Mouse (Mus musculus) forebrain, embryonic 14.5 days (tissue): ENCODE data around the gene Anks1. TPM values are rescaled to one million over a fixed set of nuclear protein-coding genes. Genes with fewer than 3 reads are reported as not detected.
A peak's percentile ranks its signal among the peaks of the same experiment; 100 is the strongest.

Experiments used
- ATAC-seq: fragments of 200-750 bp; cut with Nextera tagmentation; 2 replicates; pipeline ENCODE4 v1.8.0; 2017; ENCODE audit warnings: mild to moderate bottlenecking, moderate library complexity
- DNase-seq: peaks from one replicate; pipeline ENCODE4 v3.0.0-alpha.2; 2015; ENCODE audit warnings: low spot score
- H3K27ac ChIP-seq: fragments of 300-500 bp; sonication (generic); 2 replicates; pipeline ENCODE4 v1.5.1; 2014; ENCODE audit warnings: low read depth, mild to moderate bottlenecking, control low read depth, low read length, moderate library complexity
- H3K27me3 ChIP-seq: fragments of 300-500 bp; sonication (generic); replicated peaks from 2 replicates; pipeline ENCODE4 v1.6.1; 2014; ENCODE audit warnings: low read length, control low read depth, mixed read lengths; ENCODE audit not compliant: control insufficient read depth, insufficient read depth
- H3K36me3 ChIP-seq: fragments of 300-500 bp; sonication (generic); 2 replicates; pipeline ENCODE4 v1.6.1; 2014; ENCODE audit warnings: low read length, control low read depth; ENCODE audit not compliant: control insufficient read depth, insufficient read depth
- H3K4me1 ChIP-seq: fragments of 300-500 bp; sonication (generic); 2 replicates; pipeline ENCODE4 v1.6.1; 2014; ENCODE audit warnings: antibody characterized with exemption, low read length, control low read depth; ENCODE audit not compliant: control insufficient read depth, insufficient read depth
- H3K4me2 ChIP-seq: fragments of 300-500 bp; sonication (generic); 2 replicates; pipeline ENCODE4 v1.6.1; 2014; ENCODE audit warnings: mild to moderate bottlenecking, control low read depth, low read length
- H3K4me3 ChIP-seq: fragments of 300-500 bp; sonication (generic); 2 replicates; pipeline ENCODE4 v1.5.1; 2014; ENCODE audit warnings: low read depth, low read length, control low read depth
- H3K9ac ChIP-seq: fragments of 300-500 bp; sonication (generic); 2 replicates; pipeline ENCODE4 v1.6.1; 2014; ENCODE audit warnings: mild to moderate bottlenecking, low read length, control low read depth, moderate library complexity
- H3K9me3 ChIP-seq: fragments of 300-500 bp; sonication (generic); replicated peaks from 2 replicates; pipeline ENCODE4 v1.6.1; 2016; ENCODE audit warnings: low read length, control low read depth, mixed read lengths; ENCODE audit not compliant: control insufficient read depth
- WGBS: fragments of 180-500 bp; shearing (Covaris S2); extraction: QIAGEN DNeasy Blood & Tissue Kit; methylation state at CpG from one replicate; pipeline ENCODE4 v1.1.7; 2014; 5-methylcytosine and 5-hydroxymethylcytosine counted together
- polyA plus RNA-seq: library from polyadenylated mRNA; unstranded; fragments of >200 nt; fragmentation: Nextera tagmentation; extraction: Ambion mirVana; gene quantifications from 2 replicates; pipeline ENCODE4 v1.2.1, GENCODE M21; 2014

The Anks1 gene
- polyA plus RNA-seq, 1 experiment from 2014 or later: 39.4 TPM

DNA sequence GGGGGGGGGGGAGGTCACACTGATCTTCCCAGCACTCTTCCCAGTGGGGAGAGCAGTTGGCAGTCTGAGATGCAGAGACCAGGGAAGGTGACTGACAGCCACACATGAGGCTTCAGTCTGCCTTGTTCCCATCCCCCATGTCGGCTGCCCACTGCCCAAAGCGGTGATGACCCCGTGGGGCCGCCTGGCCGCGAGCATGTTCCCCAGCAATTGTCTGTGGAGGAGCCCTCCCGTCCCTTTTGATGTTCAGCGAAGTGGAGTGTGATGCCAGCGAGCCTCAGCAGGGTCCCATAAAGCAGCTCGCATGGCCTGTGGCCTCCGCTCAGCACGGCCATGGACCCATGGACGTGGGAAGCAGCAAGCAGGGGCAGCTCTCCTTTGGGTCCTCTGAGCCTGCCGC is 198.2 kb downstream of the Anks1 start:
- no peak overlapping the region for H3K4me2 ChIP-seq
- H3K9me3 ChIP-seq: no peaks in the 10 kb centered on the region
- no peak for DNase-seq
- H3K4me1 ChIP-seq: no peaks in the 10 kb centered on the region
- no peak overlapping the region for H3K27ac ChIP-seq
- H3K4me3 ChIP-seq: no peak overlapping the region
- no peaks in the 10 kb centered on the region for H3K36me3 ChIP-seq
- 8% methylated on average over 14 of the region's 14 CpGs for WGBS
- no peak for ATAC-seq
- H3K9ac ChIP-seq: peak overlapping the region; percentile 32; the same call in 1 of the 2 replicates
- no peaks in the 10 kb centered on the region for H3K27me3 ChIP-seq

DNA sequence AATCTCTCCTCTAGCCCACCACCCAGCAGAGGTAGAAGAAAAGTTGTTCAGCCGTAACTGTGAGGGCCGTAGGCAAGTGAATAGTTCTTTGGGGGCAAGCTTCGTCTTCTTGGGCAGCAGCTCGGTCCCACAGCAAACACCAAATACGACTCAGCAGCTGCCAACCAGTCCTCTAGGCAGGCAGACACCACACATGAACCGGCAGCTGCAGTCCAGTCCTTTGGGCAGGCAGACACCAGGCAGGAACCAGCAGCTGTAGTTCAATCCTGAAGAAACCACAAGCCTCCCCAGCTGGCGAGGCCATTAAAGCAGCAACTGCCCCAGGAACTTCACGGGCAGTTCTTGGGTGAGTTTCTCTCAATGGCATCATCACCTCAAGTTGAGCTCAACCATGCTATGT is 203.2 kb downstream of the Anks1 start:
- Histone ChIP-seq H3K9me3 (no peaks in the 10 kb centered on the region), H3K27ac (no peak overlapping the region), H3K4me3 (no peak overlapping the region), H3K4me2 (no peak overlapping the region), H3K27me3 (no peaks in the 10 kb centered on the region), H3K36me3 (no peaks in the 10 kb centered on the region), H3K4me1 (no peaks in the 10 kb centered on the region), H3K9ac (no peak overlapping the region)
- ATAC-seq (no peak), DNase-seq (no peak)
- 94% methylated on average over 8 of the region's 8 CpGs for WGBS

Other genes with a start within 250 kb of the Anks1 start
- gene Spdef, start 180.4 kb upstream of the Anks1 start, polyA plus RNA-seq: 0.44 TPM in 1 of 2 replicates, not detected in the other
- gene D17Wsu92e, start 88.7 kb upstream of the Anks1 start, polyA plus RNA-seq: 9.8 and 10.2 TPM in 2 replicates
- gene Snrpc, start 71.2 kb upstream of the Anks1 start, polyA plus RNA-seq: 301 and 338 TPM in 2 replicates
- 4.3 and 5.3 TPM in 2 replicates for gene Uhrf1bp1, start 52.9 kb upstream of the Anks1 start, polyA plus RNA-seq
- 65.2 and 66.1 TPM in 2 replicates for gene Taf11, start 538 bp downstream of the Anks1 start, polyA plus RNA-seq
- gene Tcp11, start 171.3 kb downstream of the Anks1 start, polyA plus RNA-seq: 1.6 TPM in 2 replicates
- 4.7 TPM in 2 replicates for gene Scube3, start 232.8 kb downstream of the Anks1 start, polyA plus RNA-seq